Mouse (Mus musculus): ENCODE measurements around the gene Klc4. TPM values are rescaled to one million over a fixed set of nuclear protein-coding genes. Genes with fewer than 3 reads are reported as not detected.

Klc4 gene
- total and polyA plus RNA-seq, 2 experiments from 2014 or later: 25.1 to 29.0 TPM

GRCm38 (mm10) chr17:46667712-46668111, 21.9 kb upstream of the Klc4 start:
- Histone ChIP-seq H3K36me3 (replicated peaks; ENCODE audit: control insufficient read depth, insufficient read depth, low read length) (peaks cover 74% of the 10 kb centered on the region), H3K4me3 (ENCODE audit: low read depth, low read length) (no peak overlapping the region), H3K9me3 (replicated peaks; ENCODE audit: control insufficient read depth, low read length) (no peaks in the 10 kb centered on the region), H3K9ac (replicated peaks; ENCODE audit: low read depth, low read length) (no peak overlapping the region), H3K27me3 (ENCODE audit: control insufficient read depth, insufficient read depth, low read length) (no peaks in the 10 kb centered on the region), H3K4me2 (ENCODE audit: low read depth, low read length) (no peak overlapping the region), H3K27ac (ENCODE audit: low read depth) (no peak overlapping the region), H3K4me1 (ENCODE audit: control insufficient read depth, insufficient read depth) (no peaks in the 10 kb centered on the region)
- TF ChIP-seq CTCF (IDR thresholded peaks at IDR 0.05; ENCODE audit: low read depth) (no peak), EP300 (IDR thresholded peaks at IDR 0.05; ENCODE audit: low read depth) (no peak)
- DNase-seq (ENCODE audit: low spot score) (no peak), ATAC-seq (ENCODE audit: insufficient read depth, low read depth) (0 out of 2 replicates have a peak, but pooled peaks have one; percentile 34)
- 81% methylated on average over 16 of the region's 16 CpGs for WGBS

GRCm38 (mm10) chr17:46662730-46663129, 16.9 kb upstream of the Klc4 start:
- peaks cover 89% of the 10 kb centered on the region for H3K36me3 ChIP-seq (replicated peaks; ENCODE audit: control insufficient read depth, insufficient read depth, low read length)
- H3K9me3 ChIP-seq (replicated peaks; ENCODE audit: control insufficient read depth, low read length): no peaks in the 10 kb centered on the region
- TF ChIP-seq EP300 (IDR thresholded peaks at IDR 0.05; ENCODE audit: low read depth) (no peak), CTCF (IDR thresholded peaks at IDR 0.05; ENCODE audit: low read depth) (no peak)
- H3K4me2 ChIP-seq (ENCODE audit: low read depth, low read length): no peak overlapping the region
- 0 out of 2 replicates have a peak overlapping the region, but pooled peaks have one; percentile 11 for H3K27ac ChIP-seq (ENCODE audit: low read depth)
- 76% methylated on average over 5 of the region's 5 CpGs for WGBS
- ATAC-seq (ENCODE audit: insufficient read depth, low read depth) (peak; percentile 29; the same call in 1 of the 2 replicates), DNase-seq (ENCODE audit: low spot score) (no peak)
- no peaks in the 10 kb centered on the region for H3K4me1 ChIP-seq (ENCODE audit: control insufficient read depth, insufficient read depth)
- no peak overlapping the region for H3K9ac ChIP-seq (replicated peaks; ENCODE audit: low read depth, low read length)
- no peaks in the 10 kb centered on the region for H3K27me3 ChIP-seq (ENCODE audit: control insufficient read depth, insufficient read depth, low read length)
- H3K4me3 ChIP-seq (ENCODE audit: low read depth, low read length): no peak overlapping the region

- WGBS: 89% methylated on average over 12 of the region's 12 CpGs
- H3K4me2 ChIP-seq (ENCODE audit: low read depth, low read length): no peak overlapping the region
- no peaks in the 10 kb centered on the region for H3K9me3 ChIP-seq (replicated peaks; ENCODE audit: control insufficient read depth, low read length)
- ATAC-seq (ENCODE audit: insufficient read depth, low read depth) (no peak), DNase-seq (ENCODE audit: low spot score) (no peak)
- no peak overlapping the region for H3K4me3 ChIP-seq (ENCODE audit: low read depth, low read length)
- H3K4me1 ChIP-seq (ENCODE audit: control insufficient read depth, insufficient read depth): no peaks in the 10 kb centered on the region
- no peaks in the 10 kb centered on the region for H3K27me3 ChIP-seq (ENCODE audit: control insufficient read depth, insufficient read depth, low read length)
- peaks cover 92% of the 10 kb centered on the region for H3K36me3 ChIP-seq (replicated peaks; ENCODE audit: control insufficient read depth, insufficient read depth, low read length)
- no peak overlapping the region for H3K9ac ChIP-seq (replicated peaks; ENCODE audit: low read depth, low read length)
- H3K27ac ChIP-seq (ENCODE audit: low read depth): no peak overlapping the region
- TF ChIP-seq CTCF (IDR thresholded peaks at IDR 0.05; ENCODE audit: low read depth) (no peak), EP300 (IDR thresholded peaks at IDR 0.05; ENCODE audit: low read depth) (no peak)
These were observed 16.2 kb upstream of the Klc4 start for GRCm38 (mm10) chr17:46661981-46662380.

GRCm38 (mm10) chr17:46661351-46661750, 15.5 kb upstream of the Klc4 start:
- Histone ChIP-seq H3K27ac (ENCODE audit: low read depth) (no peak overlapping the region), H3K27me3 (ENCODE audit: control insufficient read depth, insufficient read depth, low read length) (no peaks in the 10 kb centered on the region), H3K4me1 (ENCODE audit: control insufficient read depth, insufficient read depth) (no peaks in the 10 kb centered on the region), H3K4me3 (ENCODE audit: low read depth, low read length) (no peak overlapping the region), H3K4me2 (ENCODE audit: low read depth, low read length) (no peak overlapping the region), H3K9me3 (replicated peaks; ENCODE audit: control insufficient read depth, low read length) (no peaks in the 10 kb centered on the region), H3K36me3 (replicated peaks; ENCODE audit: control insufficient read depth, insufficient read depth, low read length) (peaks cover 93% of the 10 kb centered on the region), H3K9ac (replicated peaks; ENCODE audit: low read depth, low read length) (no peak overlapping the region)
- no peak for DNase-seq (ENCODE audit: low spot score)
- WGBS: 92% methylated on average over 9 of the region's 9 CpGs
- no peak for TF ChIP-seq EP300 (IDR thresholded peaks at IDR 0.05; ENCODE audit: low read depth)
- TF ChIP-seq CTCF (IDR thresholded peaks at IDR 0.05; ENCODE audit: low read depth): no peak
- ATAC-seq (ENCODE audit: insufficient read depth, low read depth): no peak

- H3K27me3 ChIP-seq (ENCODE audit: control insufficient read depth, insufficient read depth, low read length): no peaks in the 10 kb centered on the region
- TF ChIP-seq EP300 (IDR thresholded peaks at IDR 0.05; ENCODE audit: low read depth) (no peak), CTCF (IDR thresholded peaks at IDR 0.05; ENCODE audit: low read depth) (no peak)
- H3K36me3 ChIP-seq (replicated peaks; ENCODE audit: control insufficient read depth, insufficient read depth, low read length): peaks cover 79% of the 10 kb centered on the region
- no peaks in the 10 kb centered on the region for H3K9me3 ChIP-seq (replicated peaks; ENCODE audit: control insufficient read depth, low read length)
- 80% methylated on average over 6 of the region's 6 CpGs for WGBS
- no peak overlapping the region for H3K27ac ChIP-seq (ENCODE audit: low read depth)
- ATAC-seq (ENCODE audit: insufficient read depth, low read depth): no peak
- H3K4me2 ChIP-seq (ENCODE audit: low read depth, low read length): no peak overlapping the region
- no peak for DNase-seq (ENCODE audit: low spot score)
- no peak overlapping the region for H3K9ac ChIP-seq (replicated peaks; ENCODE audit: low read depth, low read length)
- H3K4me1 ChIP-seq (ENCODE audit: control insufficient read depth, insufficient read depth): peaks cover 14% of the 10 kb centered on the region
- no peak overlapping the region for H3K4me3 ChIP-seq (ENCODE audit: low read depth, low read length)
These were observed 10.2 kb upstream of the Klc4 start for GRCm38 (mm10) chr17:46656054-46656453.
